Mouse (Mus musculus): Measurements from ENCODE around the gene Angel2. TPM values are rescaled to one million over a fixed set of nuclear protein-coding genes. Genes with fewer than 3 reads are reported as not detected.

Angel2 gene
- total RNA-seq, 2 experiments from 2014 or later, result 30.1 to 33.0 TPM

DNA sequence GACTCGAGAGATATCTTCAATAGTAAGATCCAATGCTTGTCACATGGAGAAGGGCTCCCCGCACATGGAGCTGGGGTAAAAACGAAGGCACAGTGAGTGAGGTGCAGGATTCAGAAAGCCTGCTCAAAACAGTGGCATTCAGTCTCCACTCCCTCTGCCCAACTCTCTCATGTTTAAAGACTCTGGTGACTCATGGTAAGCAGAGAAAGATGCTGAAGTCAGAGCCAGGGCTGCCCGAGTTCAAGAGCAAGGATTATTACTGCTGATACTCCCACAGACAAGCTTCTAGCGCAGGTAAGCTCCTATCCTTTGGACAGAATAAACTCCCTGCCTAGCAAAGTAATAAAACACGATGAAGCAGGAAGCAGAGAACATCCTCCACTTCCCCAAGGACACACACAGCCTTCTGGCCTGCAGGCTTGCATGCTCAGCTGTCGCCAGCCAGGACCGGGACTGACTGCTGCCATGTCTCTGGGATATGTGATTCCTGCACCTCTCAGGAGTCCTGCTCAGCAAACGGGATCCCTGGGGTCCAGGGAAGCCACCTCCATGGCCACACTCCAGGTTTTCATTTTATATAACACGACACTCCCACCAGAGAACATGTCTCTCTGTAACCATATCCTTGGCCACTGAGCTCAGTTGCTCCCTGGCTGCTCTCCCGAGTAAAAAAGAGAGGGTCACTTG is 52.1 kb downstream of the Angel2 start:
- no peak for DNase-seq

DNA sequence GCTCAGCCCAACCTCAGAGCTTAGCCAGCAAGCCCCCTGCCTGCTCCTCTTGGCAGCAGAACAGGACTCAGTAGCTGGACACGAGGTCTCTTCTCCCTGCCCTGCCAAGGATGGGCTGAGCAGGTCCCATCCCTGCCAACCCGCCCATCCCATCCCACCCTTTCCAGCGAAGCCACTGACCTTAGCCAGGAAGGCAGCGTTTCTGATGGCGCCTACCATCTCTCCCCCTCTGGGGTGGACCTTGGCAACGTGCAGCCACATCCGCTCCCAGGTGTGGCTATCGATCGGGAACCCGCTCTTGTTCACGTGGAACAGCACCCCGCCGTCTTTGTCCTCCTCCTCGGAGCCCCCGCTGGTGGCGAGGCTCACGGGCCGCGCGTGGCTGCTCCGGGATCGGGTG is 53.1 kb downstream of the Angel2 start:
- intact Hi-C loops (cut with DNase I), result loop anchor here (5.0 kb wide), 1 partner anchor 49 kb away; the partner anchor contains the start of gene Flvcr1
- no peak for DNase-seq

More for the DNA sequence above, 52.1 kb downstream of the Angel2 start:
- intact Hi-C loops (cut with DNase I), result loop anchor here (5.0 kb wide), 1 partner anchor 50 kb away; the partner anchor contains the start of gene Flvcr1

DNA sequence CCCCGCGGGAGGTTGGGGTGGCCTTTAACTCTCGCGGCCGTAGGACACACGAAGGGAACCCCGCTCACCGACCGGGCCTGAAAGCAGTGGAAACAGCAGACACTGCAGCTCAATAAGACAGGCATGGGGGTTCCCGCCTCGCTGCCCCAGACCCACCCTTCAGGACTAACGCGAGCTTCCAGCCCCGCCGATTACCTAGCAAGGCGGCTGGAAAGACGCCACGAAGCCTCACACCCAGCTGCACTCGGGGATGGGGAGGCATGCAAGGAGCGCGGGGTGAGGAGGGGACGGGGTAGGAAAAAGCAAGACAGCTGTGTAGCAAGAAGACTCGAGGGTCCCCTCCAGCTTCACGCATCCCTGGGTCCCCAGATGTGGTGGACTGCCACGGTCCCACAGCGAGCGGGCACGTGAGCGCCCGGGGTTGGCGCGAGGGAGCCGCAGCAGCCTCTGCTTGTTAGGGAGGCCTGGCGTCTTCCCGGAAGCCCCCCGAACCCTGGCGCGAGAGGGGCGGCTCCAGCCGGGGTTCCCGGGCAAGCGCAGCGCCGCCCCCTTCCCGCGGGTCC is 53.7 kb downstream of the Angel2 start:
- peak in 1 of 2 experiments; percentile 49 for DNase-seq
- intact Hi-C loops (cut with DNase I), result loop anchor here (5.0 kb wide), 1 partner anchor 49 kb away; the partner anchor contains the start of gene Flvcr1

DNA sequence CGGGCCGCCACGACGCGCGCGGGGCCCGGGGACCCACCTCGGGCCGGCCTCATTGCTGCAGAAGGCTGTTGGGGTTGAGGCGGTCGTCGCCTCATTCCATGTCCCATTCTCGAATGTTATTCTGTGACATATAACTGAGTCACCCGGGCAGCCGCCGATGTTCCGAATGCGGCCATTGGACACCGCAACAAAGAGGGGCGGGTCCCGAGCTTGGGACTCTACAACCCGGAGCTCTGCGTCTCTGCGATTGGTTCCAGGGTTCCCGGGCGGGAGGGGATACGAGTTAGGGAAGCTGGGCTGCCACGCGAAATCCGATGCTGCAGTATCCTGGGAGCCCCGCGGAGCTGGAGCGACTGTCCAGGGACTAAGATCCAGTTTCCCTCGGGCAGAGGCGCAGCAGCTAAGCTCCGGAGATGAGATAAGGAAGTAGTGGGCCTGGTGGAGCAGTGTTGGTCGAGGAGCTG is 54.2 kb downstream of the Angel2 start, which contains the start of gene Vash2:
TSS of gene Vash2 (minus strand) at position 197 of the 464 bp plus-strand sequence.
- intact Hi-C loops (cut with DNase I), result loop anchor here (5.0 kb wide), 1 partner anchor 48 kb away; the partner anchor contains the start of gene Flvcr1
- DNase-seq, result peak; percentile 83 to 84

DNA sequence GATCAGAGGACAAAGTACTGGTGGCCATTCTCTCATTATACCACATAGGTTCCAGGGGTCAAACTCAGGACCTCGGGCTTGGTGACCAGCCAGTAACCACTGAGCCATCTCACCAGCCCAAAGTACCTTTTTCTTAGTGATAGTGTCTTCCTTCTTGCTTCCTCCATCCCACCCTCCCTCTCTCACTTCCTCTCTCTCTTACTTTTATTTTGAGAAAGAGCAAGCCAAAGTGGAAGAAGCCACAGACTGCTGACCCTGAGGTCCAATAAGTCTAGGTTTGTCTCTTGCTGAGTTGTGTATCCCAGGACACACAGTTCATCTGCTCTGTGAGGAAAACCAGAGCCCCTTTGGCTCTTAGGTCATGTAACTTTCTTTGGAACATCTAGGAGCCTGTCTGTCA is 55.6 kb downstream of the Angel2 start:
- intact Hi-C loops (cut with DNase I), result no loop called here
- DNase-seq, result no peak

DNA sequence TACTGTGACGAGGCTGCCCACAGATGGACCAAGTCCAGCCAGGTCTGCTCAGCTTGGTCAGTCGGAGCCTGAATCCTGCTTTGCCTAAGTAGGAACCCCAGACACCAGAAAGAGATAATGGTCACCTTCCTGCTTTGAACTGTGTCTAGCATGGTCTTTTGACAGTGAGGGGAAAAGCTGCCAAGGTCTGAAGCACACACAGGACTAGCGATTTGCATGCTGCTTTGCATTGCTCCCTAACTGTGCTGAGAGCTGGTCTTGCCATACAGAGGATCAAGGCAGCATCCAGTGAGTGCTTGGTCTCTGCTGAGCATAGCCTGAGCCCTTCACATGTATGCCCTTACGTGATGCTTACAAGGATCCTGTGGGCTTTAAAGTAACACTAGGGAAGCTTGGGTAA is 56.5 kb downstream of the Angel2 start:
- intact Hi-C loops (cut with DNase I), result no loop called here
- DNase-seq, result no peak

DNA sequence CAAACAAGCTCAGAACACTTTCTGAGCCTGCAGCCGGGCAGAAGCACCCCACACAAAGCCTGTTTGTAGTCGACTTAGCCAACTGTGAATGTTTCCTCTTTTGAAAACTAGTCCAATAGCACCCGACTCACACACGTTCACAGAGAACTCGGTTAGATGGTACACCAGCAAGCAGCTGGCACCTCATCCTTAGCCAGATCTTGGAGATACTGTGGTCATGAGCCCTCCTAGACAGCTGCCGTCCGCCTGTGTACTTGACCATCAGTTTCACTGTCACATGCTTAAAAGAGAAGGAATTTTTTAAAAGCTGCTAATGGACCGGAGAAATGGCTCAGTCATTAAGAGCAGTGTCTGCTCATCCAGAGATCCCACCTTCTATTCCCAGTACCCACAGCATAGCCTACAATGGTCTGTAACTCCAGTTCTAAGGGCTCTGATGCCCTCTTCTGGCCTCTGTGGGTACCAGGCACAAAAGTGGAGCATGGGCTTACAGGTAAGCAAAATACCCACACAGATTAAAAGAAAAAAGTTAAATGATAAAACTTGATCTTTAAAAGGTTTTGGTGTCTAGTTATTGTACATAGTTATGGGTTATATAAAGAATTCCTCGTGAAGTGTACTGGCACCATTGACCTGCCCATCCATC is 64.6 kb downstream of the Angel2 start:
- intact Hi-C loops (cut with DNase I), result no loop called here
- DNase-seq, result no peak

DNA sequence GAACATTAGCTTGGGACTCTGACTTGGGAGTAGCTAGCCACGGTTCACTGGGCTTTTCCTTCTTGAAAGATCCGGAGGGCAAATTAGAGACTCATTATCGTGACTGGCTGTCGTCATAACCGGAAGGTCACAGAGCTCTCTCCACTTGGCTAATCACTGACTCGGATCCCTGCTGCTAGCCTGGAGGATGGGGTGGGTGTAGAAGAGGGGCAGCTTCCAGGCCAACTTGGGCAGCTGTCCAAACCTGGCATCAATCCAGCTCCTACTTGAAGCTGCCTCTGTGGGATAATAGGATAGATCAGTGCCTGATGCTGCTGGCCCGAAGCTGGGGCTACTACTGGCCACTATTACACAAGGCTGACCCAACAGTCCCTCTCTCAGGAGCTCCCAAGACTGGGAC is 70.6 kb downstream of the Angel2 start:
- DNase-seq, result peak; percentile 49 to 73
- intact Hi-C loops (cut with DNase I), result no loop called here

DNA sequence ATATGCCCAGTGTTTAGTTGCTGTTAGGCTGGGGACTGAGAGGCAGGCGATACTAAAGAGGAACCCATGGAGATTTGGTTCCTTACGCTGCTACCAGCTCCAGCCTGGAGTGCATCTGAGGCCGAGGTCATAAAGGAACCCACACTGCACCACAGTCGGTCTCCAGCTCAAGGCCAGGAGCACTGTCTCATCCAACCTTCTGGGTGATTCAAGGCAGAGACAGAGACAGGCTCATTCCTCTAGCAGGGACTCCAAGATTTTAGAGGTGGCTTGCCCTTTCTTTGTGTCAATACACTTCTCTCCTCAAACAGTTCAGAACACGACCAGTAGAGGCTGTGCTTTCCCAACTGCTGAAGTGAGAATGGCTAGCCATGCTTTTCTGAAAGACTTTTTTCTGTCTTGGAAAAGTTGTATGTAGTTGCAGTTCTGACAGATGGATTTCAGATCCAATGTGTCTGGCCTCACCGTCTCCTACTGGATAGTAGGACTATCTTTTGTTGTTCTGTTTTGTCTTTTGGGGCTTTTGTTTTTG is 71.5 kb downstream of the Angel2 start:
- intact Hi-C loops (cut with DNase I), result no loop called here
- no peak for DNase-seq

Other genes with a start within 250 kb of the Angel2 start
- gene Rps6kc1, start 13.3 kb upstream of the Angel2 start, total RNA-seq (2021), result 10 to 100 TPM; 16.3 to 19.2 TPM
- gene Vash2, start 54.2 kb downstream of the Angel2 start, total RNA-seq (2021), result 1 to 10 TPM; 1.4 to 1.7 TPM
- 1 to 10 TPM; 6.4 to 7.0 TPM for gene Flvcr1, start 101.0 kb downstream of the Angel2 start, total RNA-seq (2021)
- gene Spata45, start 111.5 kb downstream of the Angel2 start, total RNA-seq (2021), result not detected
- gene Tatdn3, start 137.8 kb downstream of the Angel2 start, total RNA-seq (2021), result 10 to 100 TPM; 14.4 to 20.7 TPM
- 1 to 10 TPM in 1 of 2 experiments, under 1 TPM in 1; 0.65 to 1.4 TPM for gene Nsl1, start 137.9 kb downstream of the Angel2 start, total RNA-seq (2021)
- gene Batf3, start 172.7 kb downstream of the Angel2 start, total RNA-seq (2021), result not detected
- gene Fam71a, start 239.7 kb downstream of the Angel2 start, total RNA-seq (2021), result not detected

All from heart, postnatal 14 days (tissue).